Mouse (Mus musculus) retina, postnatal 1 day (tissue): ENCODE measurements around the gene Inpp5d.

Source experiments
- DNase-seq: peaks from one replicate; pipeline ENCODE4 v3.0.0-alpha.2; 2012

Inpp5d gene

DNA sequence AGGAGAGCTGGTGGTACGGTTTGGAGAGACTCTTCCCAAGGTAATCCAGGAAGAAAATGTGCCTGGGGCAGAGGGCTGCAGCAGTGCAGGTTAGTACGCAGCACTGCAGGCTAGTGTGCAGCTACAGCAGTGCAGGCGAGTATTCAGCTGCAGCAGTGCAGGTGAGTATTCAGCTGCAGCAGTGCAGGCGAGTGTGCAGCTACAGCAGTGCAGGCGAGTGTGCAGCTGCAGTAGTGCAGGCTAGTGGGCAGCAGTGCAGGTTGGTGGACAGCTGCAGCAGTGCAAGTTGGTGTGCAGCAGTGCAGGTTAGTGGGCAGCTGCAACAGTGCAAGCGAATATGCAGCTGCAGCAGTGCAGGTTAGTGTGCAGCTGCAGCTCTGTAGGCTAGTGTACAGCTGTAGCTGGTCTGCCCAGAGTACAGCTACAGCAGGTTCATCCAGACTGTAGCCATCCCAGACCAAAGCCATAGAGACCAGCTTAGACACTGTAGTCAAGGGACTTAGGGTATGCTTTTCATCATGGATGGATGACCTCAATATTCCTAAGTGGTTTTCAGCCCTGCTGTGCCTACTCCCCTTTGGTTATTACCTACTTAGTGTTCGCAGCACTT, 89.7 kb downstream of the Inpp5d start:
- peak; percentile 18 for DNase-seq

DNA sequence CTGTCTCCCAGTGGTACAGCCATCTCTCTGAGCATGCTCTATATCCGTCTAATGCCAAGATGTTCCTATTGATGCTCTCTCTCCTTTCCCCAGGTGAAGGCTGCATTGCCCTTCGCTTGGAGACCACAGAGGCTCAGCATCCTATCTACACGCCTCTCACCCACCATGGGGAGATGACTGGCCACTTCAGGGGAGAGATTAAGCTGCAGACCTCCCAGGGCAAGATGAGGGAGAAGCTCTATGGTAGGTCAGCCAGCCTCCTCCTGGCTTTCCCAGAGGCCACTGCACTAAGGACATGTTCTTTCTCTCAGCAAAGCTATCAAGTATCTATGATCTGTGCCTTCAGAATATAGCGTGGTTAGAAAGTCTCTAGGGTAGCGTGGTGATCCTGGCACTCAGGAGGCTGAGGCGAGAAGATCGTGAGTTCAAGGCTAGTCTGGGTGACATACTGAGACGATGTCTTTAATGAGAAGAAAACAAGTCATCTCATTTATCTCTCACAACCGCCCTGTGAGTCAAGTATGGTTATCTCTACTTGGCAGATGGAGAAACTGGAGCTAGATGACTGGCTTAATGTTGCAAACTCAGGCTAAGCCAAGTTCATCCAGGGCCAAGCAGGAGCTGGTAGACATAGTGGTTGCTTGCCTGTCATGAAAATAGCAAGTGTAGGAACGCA, 92.0 kb downstream of the Inpp5d start:
- no peak for DNase-seq

DNA sequence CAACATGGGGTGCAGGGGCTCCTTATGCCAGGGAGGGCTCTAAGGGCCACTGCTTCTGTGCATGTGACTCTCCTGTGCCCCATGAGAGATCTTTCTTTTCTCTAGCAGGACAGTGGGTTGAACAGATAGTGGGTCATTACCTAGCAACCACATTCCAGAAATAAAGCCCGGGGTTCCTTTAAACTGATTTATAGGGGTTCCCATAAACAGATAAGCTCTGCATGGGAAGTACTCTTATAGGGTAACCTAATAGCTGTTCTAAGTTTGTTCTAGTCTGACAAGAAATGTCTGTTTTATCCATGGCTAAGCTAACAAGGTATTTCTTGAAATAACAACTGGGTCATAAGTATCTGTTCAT, 92.5 kb downstream of the Inpp5d start:
- no peak for DNase-seq

DNA sequence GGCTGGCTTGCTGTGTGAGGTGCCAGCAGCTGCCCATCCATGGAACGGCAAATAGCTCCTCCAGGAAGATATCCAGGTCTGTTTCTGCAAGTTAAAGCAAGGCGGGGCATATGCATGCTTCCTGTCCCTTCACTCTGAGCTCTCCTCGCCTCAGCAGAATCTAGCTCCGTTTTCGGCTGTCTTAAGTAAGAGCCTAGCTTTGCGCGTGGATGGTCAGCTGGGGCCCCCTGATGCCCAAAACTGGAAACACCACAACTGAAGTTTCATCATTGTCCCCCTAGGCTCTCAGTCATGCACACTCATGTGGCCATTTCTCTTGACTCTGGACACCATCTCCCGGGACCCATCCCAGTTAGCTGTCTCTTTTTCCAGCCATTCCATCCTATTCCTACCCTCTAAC, 101.3 kb downstream of the Inpp5d start:
- DNase-seq: peak; percentile 37

DNA sequence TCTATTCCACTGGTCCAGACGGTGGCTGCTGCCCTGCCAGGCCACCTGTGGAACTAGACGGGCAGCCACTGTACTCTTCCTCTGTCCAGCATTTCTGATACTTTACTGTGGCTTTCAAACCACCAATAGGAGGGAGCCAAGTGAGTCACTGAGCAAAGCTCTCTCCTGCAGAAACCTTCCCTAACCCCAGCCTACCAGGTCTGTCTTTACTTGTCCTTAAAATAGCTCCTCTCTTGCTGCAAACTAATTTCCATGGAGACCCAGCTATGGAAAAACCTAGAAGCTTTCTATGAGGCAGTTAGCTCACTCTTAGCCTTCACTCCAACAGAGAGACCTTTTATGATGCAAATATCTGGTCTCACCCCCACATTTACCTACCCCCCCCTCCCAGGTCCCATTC, 102.0 kb downstream of the Inpp5d start:
- no peak for DNase-seq

DNA sequence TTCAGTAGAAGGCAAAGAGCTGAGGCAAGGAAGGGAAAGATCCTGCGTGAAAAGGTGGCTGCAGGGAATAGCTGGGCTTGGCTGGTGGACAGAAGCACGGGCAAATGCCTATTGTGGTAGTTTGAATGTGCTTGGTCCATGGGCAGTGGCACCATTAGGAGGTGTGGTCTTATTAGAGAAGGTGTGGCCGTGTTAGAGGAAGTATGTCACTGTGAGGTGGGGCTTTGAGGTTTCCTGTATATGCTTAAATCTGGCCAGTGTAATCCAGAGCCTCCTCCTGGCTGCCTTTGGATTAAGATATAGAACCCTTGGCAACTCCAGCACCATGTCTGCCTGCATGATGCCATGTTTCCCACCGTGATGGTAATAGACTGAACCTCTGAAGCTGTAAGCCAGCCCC, 103.2 kb downstream of the Inpp5d start:
- no peak for DNase-seq

DNA sequence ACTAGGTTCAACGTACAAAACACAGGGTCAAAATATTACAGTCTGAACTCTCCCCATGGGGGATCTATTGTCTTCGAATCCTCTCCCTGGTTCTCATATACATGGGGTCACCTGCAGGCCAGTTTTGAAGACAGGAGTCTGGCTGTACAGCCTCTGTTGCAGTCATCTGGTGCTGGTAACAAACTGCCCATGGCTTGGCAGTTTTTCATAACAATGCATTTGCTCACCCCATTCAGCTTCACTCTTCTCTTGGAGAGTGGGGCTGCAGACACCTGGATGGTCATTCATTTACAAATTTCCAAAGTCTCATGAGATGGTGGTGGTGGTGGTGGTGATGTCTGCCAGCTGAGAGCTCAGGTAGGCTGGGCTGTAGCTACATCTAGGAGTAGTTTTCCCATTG, 109.0 kb downstream of the Inpp5d start:
- DNase-seq: no peak

DNA sequence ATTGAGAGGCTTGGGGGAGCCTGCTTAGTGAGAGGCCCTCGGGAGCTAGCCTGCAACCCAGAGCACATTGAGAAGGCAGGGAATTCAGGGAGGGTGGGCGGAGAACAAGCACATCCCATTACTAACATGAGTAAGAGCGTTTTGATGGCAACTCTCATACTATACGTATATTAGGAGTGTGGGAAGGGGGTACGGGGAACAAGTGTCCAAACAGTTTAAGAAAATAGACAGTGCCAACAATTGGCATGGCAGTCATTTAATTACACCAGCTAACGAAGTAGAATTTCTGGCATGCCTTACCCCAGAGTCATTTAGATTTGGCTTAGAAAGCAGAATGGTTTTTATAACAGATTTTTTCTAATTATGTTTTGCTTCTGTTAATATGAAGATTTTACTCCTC, 109.7 kb downstream of the Inpp5d start:
- DNase-seq: no peak

DNA sequence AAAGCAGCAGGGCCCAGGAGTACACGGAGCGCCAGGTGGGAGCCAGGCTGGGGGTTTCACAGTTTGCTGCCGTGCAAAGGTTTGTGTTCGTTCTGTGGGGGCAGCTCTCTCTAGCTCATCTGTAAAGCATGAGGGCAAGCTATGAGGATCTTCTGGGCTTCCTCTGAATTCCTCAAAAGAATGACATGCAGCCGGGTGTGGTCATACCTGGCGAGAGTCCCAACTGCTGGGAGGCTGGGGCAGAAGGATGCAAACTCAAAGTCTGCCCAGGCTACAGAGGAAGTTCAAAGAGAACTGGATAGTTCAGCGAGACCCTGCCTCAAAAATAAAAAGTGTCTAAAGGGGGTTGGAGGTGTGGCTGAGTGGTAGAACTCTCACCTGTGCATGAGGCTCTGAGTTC, 110.2 kb downstream of the Inpp5d start:
- DNase-seq: no peak

DNA sequence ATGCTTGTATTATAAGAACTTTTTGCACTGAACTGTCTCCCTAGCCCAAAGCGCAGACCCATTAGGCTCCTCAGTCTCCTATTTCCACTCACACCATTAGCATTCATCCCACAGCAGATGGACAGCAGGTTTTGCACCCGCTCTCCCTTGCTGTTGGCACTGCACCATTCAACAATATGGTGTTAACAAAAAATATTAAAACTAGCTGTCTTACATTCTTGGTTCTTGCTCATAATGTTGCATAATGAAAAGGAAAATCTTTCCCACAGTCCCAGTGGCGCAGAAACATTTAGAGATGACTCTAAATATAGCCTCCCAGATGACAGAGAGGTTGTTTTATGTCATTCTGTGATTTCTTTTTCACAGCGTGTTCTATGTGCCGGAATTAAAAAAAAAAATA, 113.1 kb downstream of the Inpp5d start:
- no peak for DNase-seq

DNA sequence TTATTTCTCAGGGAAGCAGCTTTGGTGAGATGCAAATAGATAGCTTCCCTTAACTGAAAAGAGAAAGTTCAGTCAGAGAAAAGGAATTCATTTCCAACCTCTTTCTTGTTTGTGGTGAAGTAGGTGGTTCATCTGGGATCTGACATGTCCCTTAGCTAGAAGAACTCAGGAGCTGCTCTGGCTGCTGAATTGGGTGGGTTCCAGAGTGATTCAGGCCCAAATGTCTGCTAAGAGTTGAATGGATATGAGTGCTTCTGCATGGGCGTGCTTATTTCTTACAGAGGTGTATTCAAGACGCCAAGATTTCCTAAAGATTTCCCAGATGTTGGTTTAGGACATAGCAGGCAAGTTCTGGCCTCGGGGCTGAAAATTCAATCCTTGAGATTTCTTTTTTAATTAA, 114.0 kb downstream of the Inpp5d start:
- DNase-seq: no peak

DNA sequence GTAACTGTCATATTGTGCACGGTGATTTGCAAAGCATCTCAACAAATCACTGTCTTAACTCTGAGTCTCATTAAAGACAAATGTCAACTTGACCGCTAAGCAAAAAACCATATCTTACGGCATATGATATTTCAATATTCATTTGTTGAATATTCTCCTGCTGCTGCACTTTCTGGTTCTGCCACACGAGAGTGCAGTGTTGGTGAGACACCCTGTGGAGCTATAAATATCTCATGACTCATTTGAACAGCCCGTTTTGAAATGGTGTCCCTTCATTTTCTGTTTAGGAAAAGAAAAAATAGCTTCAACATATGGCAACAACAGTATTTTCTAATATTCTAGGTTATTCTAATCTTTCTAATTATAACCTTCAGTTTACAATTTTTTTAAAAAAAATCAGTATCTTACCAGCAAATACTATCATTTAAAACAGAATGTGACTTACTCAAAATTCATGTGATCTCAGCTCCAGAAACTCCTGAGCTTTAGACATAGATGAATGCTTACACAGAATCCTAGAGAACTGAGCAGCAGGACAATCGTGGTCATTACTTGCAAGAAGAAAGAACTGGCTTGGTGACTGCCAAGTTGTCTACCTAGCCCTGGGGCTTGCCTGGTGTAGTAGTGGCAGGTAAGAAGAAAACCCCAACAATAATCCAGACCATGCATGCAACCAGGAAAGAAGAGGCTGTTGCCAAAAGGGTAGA, 120.6 kb downstream of the Inpp5d start:
- no peak for DNase-seq

DNA sequence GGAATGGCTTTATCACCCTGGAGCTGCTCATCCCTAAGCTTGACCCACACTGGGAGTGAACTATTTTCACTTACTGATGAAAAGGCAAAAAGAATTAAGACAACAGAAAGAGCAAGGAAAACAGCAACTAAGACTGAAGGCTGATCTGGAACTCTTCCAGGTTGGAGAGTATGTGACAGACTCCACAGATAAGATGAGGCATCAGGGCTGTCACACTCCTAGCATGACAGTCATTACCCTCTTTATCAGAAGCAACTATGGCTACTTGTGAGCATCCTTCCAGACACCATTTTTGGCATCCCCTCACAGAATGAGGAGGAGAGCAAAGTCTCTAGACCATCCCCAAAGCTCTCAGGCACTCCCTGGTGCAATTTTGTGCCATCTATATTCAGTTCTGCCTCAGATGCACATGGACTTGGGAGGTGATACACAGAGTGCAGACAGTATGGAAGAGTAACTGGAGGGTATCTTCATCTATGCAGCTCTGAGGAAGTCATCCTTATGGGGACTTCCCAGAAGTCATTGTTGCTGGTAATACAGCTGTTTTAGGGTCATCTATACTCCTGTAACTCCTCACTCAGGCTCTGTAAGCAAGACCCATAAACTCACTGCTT, 129.4 kb downstream of the Inpp5d start:
- DNase-seq: no peak

DNA sequence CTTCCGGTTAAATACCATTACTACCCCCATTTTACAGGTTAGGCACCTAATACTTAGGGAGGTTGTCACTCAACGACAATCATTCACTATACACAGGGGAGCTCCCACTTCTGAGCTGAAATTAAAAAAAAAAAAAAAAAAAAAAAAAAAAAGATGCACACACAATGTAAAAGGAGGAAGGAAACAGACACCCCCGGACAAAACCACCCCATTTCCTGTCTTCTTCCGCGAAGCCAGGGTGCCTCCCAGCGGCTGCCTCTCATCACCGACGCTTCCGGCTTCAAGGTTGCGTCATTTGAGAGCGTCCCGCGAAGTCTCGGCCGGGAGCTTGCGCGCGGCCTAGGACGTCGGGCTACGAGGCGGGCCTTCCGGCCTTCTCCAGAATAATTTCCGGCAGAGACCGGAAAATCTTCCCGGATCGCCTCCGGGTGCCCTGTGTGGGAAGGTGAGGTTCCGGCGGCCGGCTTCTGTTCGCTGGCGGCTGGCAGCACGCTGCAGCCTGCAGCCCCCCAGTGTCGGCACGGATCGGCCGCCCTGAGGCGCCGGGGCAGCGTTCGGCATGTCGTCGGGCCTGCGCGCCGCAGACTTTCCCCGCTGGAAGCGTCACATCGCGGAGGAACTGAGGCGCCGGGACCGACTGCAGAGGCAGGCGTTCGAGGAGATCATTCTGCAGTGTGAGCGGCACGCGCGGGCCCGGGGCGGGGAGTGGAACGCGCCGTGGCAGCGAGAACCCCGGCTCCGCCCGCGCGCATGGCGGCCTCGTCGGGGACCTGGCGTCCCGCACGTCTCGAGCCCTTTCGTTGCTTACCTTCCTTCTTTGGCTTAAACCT, 135.7 kb downstream of the Inpp5d start, which contains the start of gene Atg16l1:
Atg16l1 (plus strand) TSS at position 230 of the 830 bp plus-strand sequence.
- DNase-seq: peak; percentile 97

DNA sequence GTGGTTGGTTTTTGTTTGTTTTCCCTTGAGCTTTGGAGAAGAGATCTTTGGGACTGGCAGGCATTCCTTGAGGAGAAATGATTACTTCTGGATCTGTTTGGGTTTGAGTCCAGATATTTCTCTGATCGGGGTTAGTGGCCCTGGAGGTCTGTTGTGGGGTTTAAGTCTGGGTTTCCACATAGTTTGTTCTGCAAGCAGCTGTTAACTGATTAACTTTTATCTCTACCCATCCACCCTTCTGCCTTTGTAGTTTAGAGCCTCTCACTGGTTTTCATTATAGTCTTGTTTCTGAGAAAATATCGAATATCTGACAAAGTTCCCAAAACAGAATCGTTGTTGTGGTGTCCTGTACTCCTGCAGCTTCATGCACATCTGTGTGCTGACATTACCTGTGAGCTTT, 143.7 kb downstream of the Inpp5d start:
- DNase-seq: no peak

DNA sequence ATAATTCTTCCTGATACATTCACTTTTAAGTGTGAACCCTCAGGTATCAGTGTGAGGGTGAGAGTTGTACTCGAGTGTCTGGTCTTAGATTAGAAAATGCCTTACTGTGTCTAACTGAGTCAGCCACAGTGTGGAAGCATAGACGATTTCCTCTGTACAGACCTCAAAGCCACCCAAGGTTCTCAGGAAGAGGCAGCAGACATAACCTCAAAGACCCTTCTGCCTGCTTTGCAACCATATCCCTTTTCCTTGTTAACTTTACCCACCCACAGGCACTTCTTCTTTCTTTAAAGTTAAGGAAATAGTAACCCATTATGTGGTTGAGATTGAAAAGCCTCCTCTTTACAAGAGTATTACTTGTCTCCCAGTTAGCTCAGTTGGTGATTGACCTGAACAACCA, 145.6 kb downstream of the Inpp5d start:
- DNase-seq: no peak

DNA sequence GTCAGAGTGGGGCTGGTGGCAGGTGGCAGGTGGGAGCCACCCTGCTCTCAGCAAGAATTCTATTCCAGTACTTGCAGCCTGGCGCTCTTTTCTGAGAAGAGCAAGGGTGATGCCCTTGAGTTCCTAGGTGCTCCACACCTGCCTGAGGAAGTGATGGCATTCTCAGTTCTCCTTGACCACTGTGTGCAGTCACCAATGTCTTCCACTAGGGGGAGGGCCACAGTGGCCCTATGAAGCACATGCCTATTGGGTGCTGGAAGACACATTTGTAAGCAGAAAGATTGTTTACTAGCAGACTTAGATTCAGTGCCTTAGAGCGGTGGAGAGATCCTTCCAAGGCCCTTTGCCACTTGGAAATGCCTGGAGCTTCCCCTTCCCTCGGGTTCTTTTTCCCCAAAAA, 146.1 kb downstream of the Inpp5d start:
- peak; percentile 17 for DNase-seq

DNA sequence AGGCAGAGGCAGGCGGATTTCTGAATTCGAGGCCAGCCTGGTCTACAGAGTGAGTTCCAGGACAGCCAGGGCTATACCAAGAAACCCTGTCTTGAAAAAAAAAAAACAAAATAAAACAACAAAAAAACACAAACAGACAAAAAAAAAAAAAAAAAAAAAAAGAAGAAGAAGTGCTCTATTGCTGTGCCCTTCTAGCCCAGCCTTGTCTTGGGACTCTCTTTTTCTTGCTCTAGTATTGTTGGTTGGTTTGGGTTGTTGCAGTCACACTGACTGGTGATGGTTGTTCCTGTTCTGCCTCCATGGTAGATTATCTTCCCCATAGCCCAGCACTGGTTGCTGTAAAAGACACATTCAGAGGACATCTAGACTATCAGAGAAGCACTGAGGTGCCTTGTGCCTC, 149.2 kb downstream of the Inpp5d start:
- DNase-seq: no peak
